In the genomic region with DNA sequence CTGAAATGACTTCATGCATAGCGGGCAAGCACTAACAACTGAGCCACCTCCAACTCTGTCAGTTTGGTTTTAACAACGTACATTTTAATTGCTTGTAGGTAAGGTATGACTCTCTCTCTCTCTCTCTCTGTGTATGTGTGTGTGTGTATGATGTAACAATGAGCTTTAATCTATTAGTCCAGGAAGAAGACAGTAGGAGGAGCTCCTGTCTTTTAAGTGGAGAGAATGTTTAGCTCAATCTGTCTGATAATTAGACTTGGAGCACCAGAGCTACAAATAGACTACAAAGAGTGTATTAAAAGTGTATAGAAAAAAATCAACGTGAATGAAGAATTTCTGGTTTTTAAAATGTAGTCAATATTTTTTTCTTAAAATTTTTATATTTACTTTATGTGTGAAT, we compare ENCODE assay signal across 27 mouse cellular contexts. TPM values are rescaled to one million over a fixed set of nuclear protein-coding genes. Genes with fewer than 3 reads are reported as not detected.
DNase-seq lines count a peak whose midpoint lies in the region; ATAC-seq and TF ChIP-seq lines count a peak whose summit lies in the region.
"Had no signal": no experiment of that assay in that cellular context is flagged by ENCODE, and none has a peak within 500 bp of the region (broad histone marks: within the 10 kb centered on the region; RNA-seq: fewer than 3 reads in every experiment).

No protein-coding gene starts in this region.

- TF ChIP-seq CTCF in heart, adult 2 months (IDR thresholded peaks at IDR 0.05), result 0 out of 2 replicates have a peak, but pooled peaks have one; percentile 22
- peak; percentile 35; the same call in 1 of the 2 replicates for TF ChIP-seq CTCF in kidney, postnatal 0 days (IDR thresholded peaks at IDR 0.05; ENCODE audit: low read depth)
- TF ChIP-seq CTCF in MEL (IDR thresholded peaks at IDR 0.05 in 2 of 3, conservative IDR thresholded peaks at IDR 0.05 in 1 of 3; ENCODE audit: control insufficient read depth in 1 of 3, insufficient read depth in 1 of 3, low read depth in 2 of 3, low read length in 3 of 3, poor library complexity in 1 of 3, severe bottlenecking in 1 of 3), result peak in 1 of 3 experiments; percentile 48; a peak in 2 of 6 replicates

- no peaks in the 10 kb centered on the region for H3K79me2 ChIP-seq in heart, adult 2 months (replicated peaks; ENCODE audit: control insufficient read depth, insufficient read depth, low read length)
- H3K79me2 ChIP-seq in MEL (ENCODE audit: control insufficient read depth, insufficient read depth, low read length, poor library complexity), result no peaks in the 10 kb centered on the region

- H3K27ac ChIP-seq in heart, adult 2 months, result no peak overlapping the region
- no peak overlapping the region for H3K27ac ChIP-seq in kidney, postnatal 0 days
- H3K27ac ChIP-seq in midbrain, embryonic 11.5 days (ENCODE audit: low read depth, low read length), result no peak overlapping the region
- no peak overlapping the region for H3K27ac ChIP-seq in midbrain, embryonic 10.5 days (replicated peaks)
- H3K27ac ChIP-seq in MEL (ENCODE audit: control insufficient read depth, low read depth, low read length), result no peak overlapping the region
- H3K27ac ChIP-seq: embryonic facial prominence, embryonic 12.5 days; embryonic facial prominence, embryonic 15.5 days; heart, embryonic 10.5 days; heart, embryonic 13.5 days; hindbrain, embryonic 14.5 days; hindbrain, postnatal 0 days had no signal

- no peaks in the 10 kb centered on the region for H3K36me3 ChIP-seq in heart, adult 2 months (ENCODE audit: control insufficient read depth, insufficient read depth, low read length)
- H3K36me3 ChIP-seq in kidney, postnatal 0 days (ENCODE audit: insufficient read depth, low read length), result no peaks in the 10 kb centered on the region
- H3K36me3 ChIP-seq in midbrain, embryonic 11.5 days (ENCODE audit: control insufficient read depth, insufficient read depth, low read length), result no peaks in the 10 kb centered on the region
- H3K36me3 ChIP-seq in midbrain, embryonic 10.5 days, result no peaks in the 10 kb centered on the region
- peaks cover 0 to 3% of the 10 kb centered on the region in 2 experiments; a peak in 2 of 4 replicates for H3K36me3 ChIP-seq in MEL (ENCODE audit: control insufficient read depth in 1 of 2, insufficient read depth in 2 of 2, low read length in 2 of 2)
- H3K36me3 ChIP-seq: embryonic facial prominence, embryonic 12.5 days; embryonic facial prominence, embryonic 15.5 days; heart, embryonic 10.5 days; heart, embryonic 13.5 days had no signal

- peak; percentile 55 for TF ChIP-seq RAD21 in MEL (IDR thresholded peaks at IDR 0.05; ENCODE audit: low read depth, low read length)

- no peak overlapping the region for H3K9ac ChIP-seq in heart, adult 2 months (ENCODE audit: low read depth, low read length)
- no peak overlapping the region for H3K9ac ChIP-seq in kidney, postnatal 0 days (ENCODE audit: low read depth, low read length)
- H3K9ac ChIP-seq in midbrain, embryonic 11.5 days (ENCODE audit: low read length), result no peak overlapping the region
- H3K9ac ChIP-seq in MEL (ENCODE audit: control insufficient read depth, low read depth, low read length, poor library complexity, severe bottlenecking), result no peak overlapping the region
- H3K9ac ChIP-seq: embryonic facial prominence, embryonic 12.5 days; embryonic facial prominence, embryonic 15.5 days; forebrain, postnatal 0 days; heart, embryonic 13.5 days; hindbrain, embryonic 14.5 days had no signal

- H3K4me2 ChIP-seq in kidney, postnatal 0 days (ENCODE audit: low read length), result no peak overlapping the region
- H3K4me2 ChIP-seq in midbrain, embryonic 11.5 days, result no peak overlapping the region
- H3K4me2 ChIP-seq: embryonic facial prominence, embryonic 12.5 days; embryonic facial prominence, embryonic 15.5 days; heart, embryonic 13.5 days; hindbrain, embryonic 14.5 days had no signal

- no peaks in the 10 kb centered on the region for H3K9me3 ChIP-seq in kidney, postnatal 0 days (replicated peaks; ENCODE audit: low read length)
- no peaks in the 10 kb centered on the region for H3K9me3 ChIP-seq in midbrain, embryonic 11.5 days (ENCODE audit: control insufficient read depth, low read length)
- no peaks in the 10 kb centered on the region for H3K9me3 ChIP-seq in midbrain, embryonic 10.5 days (replicated peaks)
- no peaks in the 10 kb centered on the region for H3K9me3 ChIP-seq in MEL (replicated peaks; ENCODE audit: insufficient read depth, low read length)
- H3K9me3 ChIP-seq: embryonic facial prominence, embryonic 12.5 days; embryonic facial prominence, embryonic 15.5 days; heart, embryonic 10.5 days; heart, embryonic 13.5 days had no signal

- H3K4me3 ChIP-seq in heart, adult 2 months, result no peak overlapping the region
- H3K4me3 ChIP-seq in kidney, postnatal 0 days (replicated peaks; ENCODE audit: low read depth, low read length), result no peak overlapping the region
- no peak overlapping the region for H3K4me3 ChIP-seq in midbrain, embryonic 11.5 days (ENCODE audit: low read depth, low read length)
- no peak overlapping the region for H3K4me3 ChIP-seq in midbrain, embryonic 10.5 days
- no peak overlapping the region for H3K4me3 ChIP-seq in MEL (ENCODE audit: control insufficient read depth in 1 of 2, insufficient read depth in 1 of 2, low read depth in 2 of 2, low read length in 2 of 2)
- H3K4me3 ChIP-seq: embryonic facial prominence, embryonic 12.5 days; embryonic facial prominence, embryonic 15.5 days; heart, embryonic 10.5 days; heart, embryonic 13.5 days had no signal

- DNase-seq in heart, adult 2 months, result no peak
- no peak for DNase-seq in heart, postnatal 4 days
- peak; percentile 28 for DNase-seq in kidney, postnatal 0 days (ENCODE audit: low spot score)
- no peak for DNase-seq in kidney, postnatal 14 days
- peak; percentile 51 for DNase-seq in midbrain, embryonic 11.5 days (ENCODE audit: low spot score, missing footprints)
- no peak for DNase-seq in midbrain, embryonic 10.5 days (ENCODE audit: low spot score)
- DNase-seq in MEL (ENCODE audit: low read depth, low spot score), result peak; percentile 32
- DNase-seq in right cerebral cortex, postnatal 14 days, result no peak
- DNase-seq: adrenal gland, adult 8-10 months; adrenal gland, postnatal 25 days; B cell, adult 2 months; cerebellum, adult 11-12 months; cerebellum, adult 8-10 months; cerebellum, postnatal 14 days; forebrain, postnatal 0 days; gastrocnemius, postnatal 25 days; heart, adult 18-20 months; heart, postnatal 36 days had no signal

- intact Hi-C loops in heart, adult 2 months (cut with DNase I), result loop anchor here (5.0 kb wide), 2 partner anchors 34 to 189 kb away; no protein-coding TSS in a partner anchor

- no peak for ATAC-seq in kidney, postnatal 0 days (replicated peaks; ENCODE audit: low FRiP score, low read depth)
- ATAC-seq in midbrain, embryonic 11.5 days (ENCODE audit: low FRiP score), result no peak
- ATAC-seq: activated CD4-positive, CD25-positive, alpha-beta regulatory T cell, adult 4 months; forebrain, embryonic 14.5 days; forebrain, postnatal 0 days; hindbrain, postnatal 0 days; inflammation-experienced regulatory T-cells, adult 6 months had no signal

- TF ChIP-seq POLR2A in heart, adult 2 months (IDR thresholded peaks at IDR 0.05; ENCODE audit: insufficient read depth, low read depth, low read length), result no peak
- no peak for TF ChIP-seq POLR2A in MEL (IDR thresholded peaks at IDR 0.05; ENCODE audit: control insufficient read depth in 1 of 2, insufficient read depth in 1 of 2, low read depth in 1 of 2, low read length in 2 of 2, poor library complexity in 1 of 2)

- H3K4me1 ChIP-seq in heart, adult 2 months (ENCODE audit: control insufficient read depth, insufficient read depth, low read length), result no peaks in the 10 kb centered on the region; the same call in 1 of the 2 replicates
- H3K4me1 ChIP-seq in kidney, postnatal 0 days (replicated peaks; ENCODE audit: insufficient read depth, low read length), result no peaks in the 10 kb centered on the region
- H3K4me1 ChIP-seq in midbrain, embryonic 11.5 days (ENCODE audit: control insufficient read depth, insufficient read depth, low read length), result no peaks in the 10 kb centered on the region
- peaks cover under 1% of the 10 kb centered on the region for H3K4me1 ChIP-seq in midbrain, embryonic 10.5 days
- peaks cover 2 to 14% of the 10 kb centered on the region in 2 experiments; a peak in 2 of 4 replicates for H3K4me1 ChIP-seq in MEL (ENCODE audit: control insufficient read depth in 1 of 2, insufficient read depth in 2 of 2, low read length in 2 of 2)

- WGBS in heart, adult 2 months, result 70% methylated on average over 3 of the region's 3 CpGs
- 62% methylated on average over 3 of the region's 3 CpGs for WGBS in kidney, postnatal 0 days
- 92% methylated on average over 3 of the region's 3 CpGs for WGBS in midbrain, embryonic 11.5 days
- WGBS in midbrain, embryonic 10.5 days, result 87% methylated on average over 3 of the region's 3 CpGs

- TF ChIP-seq EP300 in heart, adult 2 months (IDR thresholded peaks at IDR 0.05; ENCODE audit: insufficient read depth, low read depth, low read length), result no peak
- no peak for TF ChIP-seq EP300 in MEL (IDR thresholded peaks at IDR 0.05; ENCODE audit: low read depth in 1 of 2, low read length in 2 of 2)

- H3K27me3 ChIP-seq in heart, adult 2 months (ENCODE audit: control insufficient read depth, insufficient read depth, low read length), result no peaks in the 10 kb centered on the region
- H3K27me3 ChIP-seq in kidney, postnatal 0 days (ENCODE audit: insufficient read depth, low read length), result no peaks in the 10 kb centered on the region
- no peaks in the 10 kb centered on the region for H3K27me3 ChIP-seq in midbrain, embryonic 11.5 days (ENCODE audit: control insufficient read depth, insufficient read depth, low read length)
- H3K27me3 ChIP-seq in midbrain, embryonic 10.5 days (ENCODE audit: low read depth, poor library complexity, severe bottlenecking), result no peaks in the 10 kb centered on the region
- H3K27me3 ChIP-seq in MEL (ENCODE audit: control insufficient read depth in 1 of 2, insufficient read depth in 2 of 2, low read length in 2 of 2), result no peaks in the 10 kb centered on the region
- H3K27me3 ChIP-seq: embryonic facial prominence, embryonic 12.5 days; embryonic facial prominence, embryonic 15.5 days; heart, embryonic 13.5 days had no signal

RNA-seq across cellular contexts. Expression of gene Myl12a, which starts 6.0 kb away (rescaled TPM):
- 1,000 to 10,000 TPM in 1 of 2 experiments, 100 to 1,000 TPM in 1; 822 to 1,002 TPM for total RNA-seq in heart, adult 2 months (2021)
- polyA plus RNA-seq in heart, adult 2 months (2012; rRNA removed), result 617 and 695 TPM in 2 replicates
- total RNA-seq in heart, postnatal 4 days (2021), result 100 to 1,000 TPM; 733 to 785 TPM
- polyA plus RNA-seq in kidney, postnatal 0 days (2015; fragmentation: Nextera tagmentation; extraction: Ambion mirVana), result 852 and 897 TPM in 2 replicates
- polyA plus RNA-seq in midbrain, embryonic 11.5 days (2014; fragmentation: Nextera tagmentation; extraction: Ambion mirVana), result 375 and 403 TPM in 2 replicates
- 366 and 403 TPM in 2 replicates for polyA plus RNA-seq in midbrain, embryonic 10.5 days (2016; fragmentation: Nextera tagmentation; extraction: Ambion mirVana)
- total RNA-seq in MEL (2012; rRNA removed), result 112 and 113 TPM in 2 replicates
- 100 to 1,000 TPM in 1 of 2 experiments, not detected in 1; 130 TPM for polyA plus RNA-seq in MEL (2012; ENCODE audit: insufficient read depth in 1 of 2, insufficient read length in 2 of 2, low read depth in 1 of 2, low replicate concordance in 2 of 2, missing spikeins in 1 of 2)

RNA-seq across cellular contexts. Expression of gene Myom1, which starts 6.2 kb away (rescaled TPM):
- total RNA-seq in heart, adult 2 months (2021), result 1,000 to 10,000 TPM in 1 of 2 experiments, 100 to 1,000 TPM in 1; 865 to 1,030 TPM
- polyA plus RNA-seq in heart, adult 2 months (2012; rRNA removed), result 222 and 381 TPM in 2 replicates
- total RNA-seq in heart, postnatal 4 days (2021), result 100 to 1,000 TPM; 944 to 986 TPM
- polyA plus RNA-seq in kidney, postnatal 0 days (2015; fragmentation: Nextera tagmentation; extraction: Ambion mirVana), result 2.8 and 3.0 TPM in 2 replicates
- polyA plus RNA-seq in midbrain, embryonic 11.5 days (2014; fragmentation: Nextera tagmentation; extraction: Ambion mirVana), result 1.3 and 1.4 TPM in 2 replicates
- 1.7 and 2.3 TPM in 2 replicates for polyA plus RNA-seq in midbrain, embryonic 10.5 days (2016; fragmentation: Nextera tagmentation; extraction: Ambion mirVana)
- 0.65 and 0.69 TPM in 2 replicates for total RNA-seq in MEL (2012; rRNA removed)
- polyA plus RNA-seq in MEL (2012; ENCODE audit: insufficient read depth in 1 of 2, insufficient read length in 2 of 2, low read depth in 1 of 2, low replicate concordance in 2 of 2, missing spikeins in 1 of 2), result under 1 TPM in 1 of 2 experiments, not detected in 1; 0.79 TPM

Comparison
In these comparisons a context has a peak if more than half of its experiments do, and no peak if none do; other contexts are left out.
1. DNase-seq: peak in kidney, postnatal 0 days (single experiment), midbrain, embryonic 11.5 days (single experiment) and MEL (single experiment); none in heart, adult 2 months (0 of 2), heart, postnatal 4 days (single experiment), kidney, postnatal 14 days (single experiment), midbrain, embryonic 10.5 days (single experiment) and right cerebral cortex, postnatal 14 days (single experiment).
2. RNA of gene Myom1, which starts 6.2 kb away (polyA plus RNA-seq): 222 to 381 TPM in heart, adult 2 months; 2.8 to 3.0 TPM in kidney, postnatal 0 days, 1.7 to 2.3 TPM in midbrain, embryonic 10.5 days, 1.3 to 1.4 TPM in midbrain, embryonic 11.5 days and 0.79 TPM in MEL; every median in the first group is over 10 times any median in the second.